ENCODE assay signal across 18 mouse cellular contexts in the genomic region with DNA sequence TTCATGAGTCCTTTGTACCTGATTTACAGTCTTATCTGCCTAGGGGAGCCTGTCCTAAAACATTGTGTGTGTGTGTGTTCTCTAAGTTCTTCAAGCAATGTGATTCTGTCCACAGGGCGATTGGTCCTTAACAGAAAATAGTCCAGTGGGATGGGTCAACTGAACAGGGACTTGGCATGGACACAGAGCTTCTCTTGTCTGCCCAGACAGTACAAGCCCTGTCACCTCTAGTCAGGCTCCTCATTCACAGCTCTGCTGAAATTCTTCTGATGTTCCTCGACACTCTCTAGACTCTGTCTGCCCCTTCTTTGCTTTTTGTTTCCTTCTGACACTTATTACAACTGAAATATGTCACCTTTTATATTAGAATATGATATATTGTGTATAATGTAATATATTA.
DNase-seq lines count a peak whose midpoint lies in the region; ATAC-seq and TF ChIP-seq lines count a peak whose summit lies in the region.
"Had no signal": no experiment of that assay in that cellular context is flagged by ENCODE, and none has a peak within 500 bp of the region (broad histone marks: within the 10 kb centered on the region; RNA-seq: fewer than 3 reads in every experiment).

No protein-coding gene starts in this region.

- no peaks in the 10 kb centered on the region for H3K27me3 ChIP-seq in hindbrain, embryonic 16.5 days (replicated peaks; ENCODE audit: control insufficient read depth, insufficient read depth, low read length)
- no peaks in the 10 kb centered on the region for H3K27me3 ChIP-seq in hindbrain, embryonic 10.5 days (ENCODE audit: insufficient read depth, poor library complexity, severe bottlenecking)
- no peaks in the 10 kb centered on the region for H3K27me3 ChIP-seq in midbrain, postnatal 0 days (ENCODE audit: insufficient read depth, low read length)
- H3K27me3 ChIP-seq in midbrain, embryonic 15.5 days (replicated peaks), result no peaks in the 10 kb centered on the region
- H3K27me3 ChIP-seq in forebrain, embryonic 10.5 days (ENCODE audit: poor library complexity, severe bottlenecking), result no peaks in the 10 kb centered on the region
- H3K27me3 ChIP-seq: embryonic facial prominence, embryonic 12.5 days; forebrain, embryonic 12.5 days had no signal

- no peak overlapping the region for H3K27ac ChIP-seq in hindbrain, embryonic 16.5 days (ENCODE audit: low read depth, low read length)
- no peak overlapping the region for H3K27ac ChIP-seq in hindbrain, embryonic 10.5 days
- no peak overlapping the region for H3K27ac ChIP-seq in midbrain, postnatal 0 days (ENCODE audit: low read depth, low read length)
- H3K27ac ChIP-seq in midbrain, embryonic 15.5 days, result no peak overlapping the region
- no peak overlapping the region for H3K27ac ChIP-seq in forebrain, embryonic 10.5 days
- H3K27ac ChIP-seq: embryonic facial prominence, embryonic 10.5 days; embryonic facial prominence, embryonic 12.5 days; forebrain, embryonic 12.5 days had no signal

- no peaks in the 10 kb centered on the region for H3K36me3 ChIP-seq in hindbrain, embryonic 16.5 days (ENCODE audit: control insufficient read depth, insufficient read depth, low read length)
- H3K36me3 ChIP-seq in hindbrain, embryonic 10.5 days, result no peaks in the 10 kb centered on the region
- H3K36me3 ChIP-seq in midbrain, postnatal 0 days (ENCODE audit: insufficient read depth, low read length), result no peaks in the 10 kb centered on the region
- no peaks in the 10 kb centered on the region for H3K36me3 ChIP-seq in midbrain, embryonic 15.5 days (replicated peaks)
- H3K36me3 ChIP-seq in forebrain, embryonic 10.5 days (replicated peaks), result no peaks in the 10 kb centered on the region
- H3K36me3 ChIP-seq: embryonic facial prominence, embryonic 10.5 days; embryonic facial prominence, embryonic 12.5 days; forebrain, embryonic 12.5 days had no signal

- no peaks in the 10 kb centered on the region for H3K4me1 ChIP-seq in hindbrain, embryonic 16.5 days (ENCODE audit: control insufficient read depth, insufficient read depth, low read depth, low read length)
- no peaks in the 10 kb centered on the region for H3K4me1 ChIP-seq in hindbrain, embryonic 10.5 days (replicated peaks)
- H3K4me1 ChIP-seq in midbrain, postnatal 0 days (ENCODE audit: insufficient read depth, low read length), result no peaks in the 10 kb centered on the region
- H3K4me1 ChIP-seq in midbrain, embryonic 15.5 days, result no peaks in the 10 kb centered on the region
- no peaks in the 10 kb centered on the region for H3K4me1 ChIP-seq in forebrain, embryonic 10.5 days
- H3K4me1 ChIP-seq: embryonic facial prominence, embryonic 10.5 days; embryonic facial prominence, embryonic 12.5 days; forebrain, embryonic 12.5 days had no signal

- 66% methylated on average over 2 of the region's 2 CpGs for WGBS in hindbrain, embryonic 16.5 days
- WGBS in hindbrain, embryonic 10.5 days, result 69% methylated on average over 2 of the region's 2 CpGs
- 75% methylated on average over 2 of the region's 2 CpGs for WGBS in midbrain, postnatal 0 days
- WGBS in midbrain, embryonic 15.5 days, result 69% methylated on average over 2 of the region's 2 CpGs
- WGBS in forebrain, embryonic 10.5 days, result 81% methylated on average over 2 of the region's 2 CpGs

- H3K9ac ChIP-seq in hindbrain, embryonic 16.5 days (ENCODE audit: low read depth, low read length), result no peak overlapping the region
- H3K9ac ChIP-seq in midbrain, postnatal 0 days (replicated peaks; ENCODE audit: low read length, poor library complexity, severe bottlenecking), result no peak overlapping the region
- H3K9ac ChIP-seq in midbrain, embryonic 15.5 days, result no peak overlapping the region
- H3K9ac ChIP-seq: embryonic facial prominence, embryonic 12.5 days; forebrain, embryonic 12.5 days had no signal

- H3K4me3 ChIP-seq in hindbrain, embryonic 16.5 days (ENCODE audit: low read length), result no peak overlapping the region
- no peak overlapping the region for H3K4me3 ChIP-seq in hindbrain, embryonic 10.5 days
- H3K4me3 ChIP-seq in midbrain, postnatal 0 days (ENCODE audit: low read depth, low read length), result no peak overlapping the region
- no peak overlapping the region for H3K4me3 ChIP-seq in midbrain, embryonic 15.5 days
- no peak overlapping the region for H3K4me3 ChIP-seq in forebrain, embryonic 10.5 days
- H3K4me3 ChIP-seq: embryonic facial prominence, embryonic 10.5 days; embryonic facial prominence, embryonic 12.5 days; forebrain, embryonic 12.5 days had no signal

- 0 out of 2 replicates have a peak, but pooled peaks have one; percentile 31 for ATAC-seq in hindbrain, embryonic 16.5 days
- peak; percentile 52; the same call in 1 of the 2 replicates for ATAC-seq in midbrain, postnatal 0 days (ENCODE audit: low FRiP score)
- no peak for ATAC-seq in midbrain, embryonic 15.5 days (replicated peaks)
- ATAC-seq: forebrain, embryonic 14.5 days; forebrain, embryonic 16.5 days had no signal

- DNase-seq in hindbrain, embryonic 10.5 days (ENCODE audit: low spot score), result no peak
- DNase-seq in midbrain, postnatal 0 days (ENCODE audit: low spot score), result peak; percentile 46
- DNase-seq in brain, adult 2 months (ENCODE audit: low read depth, low spot score), result peak; percentile 72
- no peak for DNase-seq in forebrain, embryonic 10.5 days (ENCODE audit: extremely low spot score, low spot score)
- DNase-seq: adrenal gland, adult 2 months; adrenal gland, postnatal 10 days; adrenal gland, postnatal 25 days; cerebellum, adult 11 months; cerebellum, adult 18-20 months; cerebellum, adult 8-10 months; cerebellum, adult 9-11 months had no signal

- H3K9me3 ChIP-seq in hindbrain, embryonic 16.5 days (ENCODE audit: control insufficient read depth, low read length), result no peaks in the 10 kb centered on the region
- no peaks in the 10 kb centered on the region for H3K9me3 ChIP-seq in hindbrain, embryonic 10.5 days
- no peaks in the 10 kb centered on the region for H3K9me3 ChIP-seq in midbrain, postnatal 0 days (ENCODE audit: low read length)
- no peaks in the 10 kb centered on the region for H3K9me3 ChIP-seq in midbrain, embryonic 15.5 days
- no peaks in the 10 kb centered on the region for H3K9me3 ChIP-seq in forebrain, embryonic 10.5 days
- H3K9me3 ChIP-seq: embryonic facial prominence, embryonic 10.5 days; embryonic facial prominence, embryonic 12.5 days; forebrain, embryonic 12.5 days had no signal

- no peak overlapping the region for H3K4me2 ChIP-seq in hindbrain, embryonic 16.5 days (ENCODE audit: low read length)
- no peak overlapping the region for H3K4me2 ChIP-seq in midbrain, postnatal 0 days (ENCODE audit: low read depth, low read length, poor library complexity, severe bottlenecking)
- no peak overlapping the region for H3K4me2 ChIP-seq in midbrain, embryonic 15.5 days
- H3K4me2 ChIP-seq: embryonic facial prominence, embryonic 12.5 days; forebrain, embryonic 12.5 days had no signal

- TF ChIP-seq CTCF in midbrain, postnatal 0 days (IDR thresholded peaks at IDR 0.05), result no peak

Comparison
In these comparisons a context has a peak if more than half of its experiments do, and no peak if none do; other contexts are left out.
1. DNase-seq: peak in midbrain, postnatal 0 days (single experiment) and brain, adult 2 months (single experiment); none in hindbrain, embryonic 10.5 days (single experiment) and forebrain, embryonic 10.5 days (single experiment).